Mouse (Mus musculus): ENCODE results near the gene Crot.
"Not testable (repeated sequence)": the region's sequence is repeated elsewhere in the genome, so short reads cannot be mapped to it uniquely, and the experiment has no call there.

The Crot gene

DNA sequence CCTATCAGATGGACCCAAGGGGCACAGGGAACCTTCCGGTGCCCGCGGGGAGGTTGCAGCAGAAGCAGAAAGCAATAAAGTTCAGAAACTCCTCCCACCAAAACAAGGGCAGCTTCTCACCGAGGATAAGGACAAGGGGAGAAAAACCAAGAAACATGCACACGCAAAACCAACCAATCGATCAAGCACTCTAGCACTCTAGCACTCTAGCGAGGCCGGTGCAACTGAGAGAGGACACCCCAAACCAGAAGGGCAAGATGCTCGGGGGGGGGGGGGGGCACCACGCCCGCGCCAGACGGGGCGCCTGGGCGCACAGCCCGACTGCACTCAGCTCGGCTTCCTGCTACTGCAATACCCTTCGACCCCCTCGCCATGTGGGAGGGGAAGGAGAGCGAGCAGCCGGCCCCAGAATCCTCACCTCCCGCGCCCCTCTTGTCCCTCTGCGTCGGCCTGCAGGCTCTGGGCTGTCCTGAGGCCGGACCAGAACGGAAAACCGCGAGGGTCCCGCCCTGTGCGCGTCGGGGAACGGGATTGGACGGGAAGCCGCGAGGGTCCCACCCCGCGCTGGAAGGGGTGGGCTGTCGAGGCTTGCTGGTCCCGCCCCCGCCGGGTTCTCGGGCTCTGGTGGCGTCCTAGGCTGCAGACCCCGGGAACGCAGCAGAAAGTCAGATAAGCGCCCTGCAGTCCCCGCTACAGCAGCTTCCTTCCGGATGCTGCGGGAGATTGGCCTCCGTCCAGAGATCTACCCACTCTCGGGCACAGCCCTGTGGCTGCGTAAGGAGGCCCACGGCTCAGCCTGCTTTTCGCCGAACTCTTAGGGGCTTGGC, at the start of gene Crot:
TSS of gene Crot (minus strand) at position 639 of the 827 bp plus-strand sequence.
- DNase-seq = peak; percentile 92 to 95

DNA sequence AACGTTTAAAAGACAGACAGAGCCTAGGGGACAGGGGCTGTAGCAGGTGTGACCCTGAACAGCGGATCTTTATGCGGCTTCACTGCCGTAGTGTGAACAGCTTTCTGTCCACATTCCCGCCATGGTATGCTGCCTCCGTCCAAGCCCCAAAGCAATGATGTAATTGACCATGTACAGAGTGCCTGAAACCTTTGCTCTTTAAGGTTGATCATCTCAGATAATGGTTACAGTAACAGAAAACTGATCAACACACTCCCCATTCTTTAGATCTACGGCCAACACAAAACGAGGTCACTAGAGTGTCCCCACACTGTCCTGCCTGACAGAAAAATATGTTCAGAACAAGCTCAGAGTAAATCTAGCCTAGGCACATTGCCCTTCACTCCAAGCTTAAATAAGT, 48.8 kb upstream of the Crot start:
- DNase-seq = no peak

DNA sequence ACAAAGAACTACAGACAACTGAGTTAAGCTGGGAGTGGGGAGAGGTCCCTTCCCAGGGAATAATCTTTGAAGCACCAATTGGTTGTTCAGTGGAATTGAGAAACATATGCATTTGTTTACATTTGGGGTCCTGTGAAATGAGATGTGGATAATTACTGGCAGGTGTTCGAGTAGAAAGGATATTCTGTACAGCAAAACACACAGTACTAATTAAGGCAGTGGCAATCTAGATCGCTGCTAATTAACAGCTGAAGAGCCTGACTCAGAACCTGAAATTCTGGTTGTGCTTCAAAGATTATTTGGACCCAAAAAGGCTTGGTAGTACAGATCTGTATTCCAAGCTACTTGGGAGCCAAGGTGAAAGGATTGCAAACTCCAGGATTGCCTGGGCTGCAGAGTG, 47.7 kb upstream of the Crot start:
- no peak for DNase-seq

DNA sequence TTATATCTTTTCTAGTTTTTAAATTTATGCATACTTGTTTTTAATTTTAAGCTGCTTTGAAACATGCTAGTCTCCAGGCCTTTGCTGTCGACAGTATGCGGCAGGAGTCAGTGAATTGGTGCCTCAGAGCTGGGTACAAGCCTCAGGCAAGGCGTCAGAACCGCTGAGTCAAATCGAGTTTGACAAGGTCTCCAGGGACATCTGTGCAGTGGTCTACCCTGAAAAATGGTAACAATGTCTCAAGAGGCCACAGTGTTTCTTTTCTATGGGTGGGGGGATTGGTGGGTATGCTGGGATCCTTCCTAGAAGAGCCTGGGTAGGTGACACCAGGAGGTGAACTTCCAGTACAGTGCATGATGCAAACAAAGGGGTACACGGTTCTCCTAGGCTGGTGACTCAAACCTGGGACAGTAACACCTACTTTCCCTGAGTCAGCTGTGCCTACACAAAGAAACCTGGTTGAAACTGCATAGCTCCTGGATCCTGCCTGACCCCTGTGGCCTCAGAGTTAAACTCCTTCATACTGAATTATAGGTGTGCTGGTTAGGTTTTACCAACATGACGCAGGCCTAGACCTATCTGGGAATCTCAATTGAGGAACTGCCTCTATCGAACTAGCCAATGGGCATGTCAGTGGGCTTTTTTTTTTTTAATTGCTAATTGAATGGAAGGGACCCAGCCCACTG, 46.6 kb upstream of the Crot start:
- no peak for DNase-seq

DNA sequence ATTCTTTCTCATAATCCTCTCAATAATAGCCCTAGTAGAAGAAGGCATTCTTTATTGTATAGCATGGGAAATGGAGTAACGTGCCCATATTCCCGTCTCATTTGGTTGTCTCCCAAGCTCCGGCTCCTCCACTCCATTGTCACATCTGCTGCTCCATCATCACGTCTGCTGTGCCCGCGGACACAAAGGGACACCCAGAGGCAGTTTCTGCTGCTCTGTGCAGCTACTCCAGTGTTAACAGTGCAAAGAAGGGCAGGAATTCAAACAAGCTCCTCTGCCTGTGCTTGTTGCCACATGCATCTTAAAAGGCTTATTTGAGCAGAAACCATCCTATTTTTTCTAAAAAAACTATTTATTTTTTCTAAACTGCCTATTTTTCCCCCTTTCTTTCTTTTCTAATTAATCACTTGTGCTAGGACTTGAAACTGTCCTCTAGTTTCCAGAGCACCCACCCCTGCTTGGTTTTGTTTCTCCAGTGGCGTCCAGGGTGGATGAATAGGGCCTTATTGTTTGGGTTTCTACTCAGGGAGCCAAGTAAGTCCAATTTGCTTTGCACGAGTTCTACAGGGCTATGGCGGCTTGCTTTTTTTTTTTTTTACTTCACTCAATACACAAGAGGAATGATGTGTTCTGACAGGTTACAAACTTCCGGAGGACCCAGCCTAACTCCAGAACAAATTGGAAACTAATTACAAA, 45.7 kb upstream of the Crot start:
- no peak for DNase-seq

DNA sequence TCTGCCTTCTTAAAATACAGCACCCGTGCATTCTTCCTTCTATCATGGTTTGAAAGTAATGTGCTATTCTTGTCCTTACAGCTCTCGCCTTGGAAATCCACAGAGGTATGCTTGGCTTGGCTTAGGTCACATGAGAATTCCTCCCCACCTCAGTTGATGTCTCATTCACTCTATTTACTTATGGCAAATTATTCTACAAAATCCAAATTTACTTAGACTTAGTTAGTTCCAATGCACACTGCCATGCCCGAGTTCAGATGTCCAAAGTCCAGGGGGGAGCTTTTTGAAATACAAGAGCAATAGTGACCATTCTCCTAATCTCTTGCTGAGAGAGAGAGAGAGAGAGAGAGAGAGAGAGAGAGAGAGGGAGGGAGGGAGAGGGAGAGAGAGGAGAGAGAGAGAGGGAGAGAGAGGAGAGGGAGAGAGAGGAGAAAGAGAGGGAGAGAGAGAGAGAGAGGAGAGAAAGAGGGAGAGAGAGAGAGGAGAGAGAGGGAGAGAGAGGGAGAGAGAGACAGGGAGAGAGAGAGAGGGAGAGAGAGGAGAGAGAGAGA, 43.6 kb upstream of the Crot start:
- no peak for DNase-seq

DNA sequence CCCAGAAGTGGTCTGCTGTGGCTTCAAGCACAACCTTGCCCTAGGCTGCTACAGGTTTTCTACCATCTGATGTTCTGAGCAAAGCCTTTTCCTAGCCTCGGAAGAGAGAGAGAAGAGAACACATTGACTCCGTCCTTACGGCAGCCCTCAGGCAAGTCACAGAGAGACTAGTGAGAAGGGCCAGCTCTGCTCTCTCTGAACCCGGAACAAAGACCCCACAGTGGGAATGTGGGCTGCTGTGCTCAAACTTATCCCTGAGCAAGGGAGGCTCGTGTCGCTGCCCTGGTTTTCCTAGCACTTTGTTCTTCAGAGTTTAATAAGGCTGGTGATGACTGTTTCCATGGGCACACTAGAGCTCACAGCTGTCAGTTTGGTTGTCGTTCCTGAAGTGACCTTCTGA, 42.9 kb upstream of the Crot start:
- no peak for DNase-seq

DNA sequence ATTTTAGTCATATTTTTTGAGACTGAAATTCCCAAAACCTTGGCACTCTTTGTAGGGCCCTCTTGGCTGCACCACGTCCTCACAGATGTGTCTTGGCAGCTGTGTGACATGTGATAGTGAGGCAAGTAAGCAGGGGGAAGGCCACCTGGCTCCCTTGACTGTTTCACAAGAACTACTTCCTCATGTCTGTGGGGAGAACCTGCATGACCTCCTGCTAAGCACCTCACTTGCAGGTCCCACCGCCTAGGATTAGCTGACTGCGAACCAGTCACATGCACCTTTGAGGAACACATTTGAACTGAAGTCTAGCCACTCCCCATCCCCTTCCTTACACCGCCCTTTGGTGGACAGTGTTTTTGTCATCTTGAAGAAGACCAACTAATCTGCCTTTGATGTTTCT, 40.2 kb upstream of the Crot start:
- no peak for DNase-seq

DNA sequence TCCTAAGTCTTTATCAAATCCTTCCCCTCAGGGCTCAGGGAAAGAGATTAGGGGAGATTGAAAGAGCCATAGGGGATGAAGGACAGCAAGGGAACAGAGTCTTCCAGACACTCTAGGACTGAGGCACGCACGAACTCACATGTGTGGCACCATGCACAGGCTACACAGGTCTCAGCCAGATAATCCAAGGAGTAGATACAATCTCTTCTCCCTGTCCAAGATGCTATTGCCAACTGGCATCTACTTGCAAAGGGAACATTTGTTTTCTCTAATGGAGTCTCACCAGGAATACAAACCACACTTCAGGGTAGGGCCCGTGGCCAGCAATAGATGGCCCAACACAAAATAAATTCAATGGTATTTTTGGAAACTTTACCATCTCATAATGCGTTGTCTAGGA, 38.3 kb upstream of the Crot start:
- peak in 1 of 2 experiments; percentile 22 for DNase-seq

DNA sequence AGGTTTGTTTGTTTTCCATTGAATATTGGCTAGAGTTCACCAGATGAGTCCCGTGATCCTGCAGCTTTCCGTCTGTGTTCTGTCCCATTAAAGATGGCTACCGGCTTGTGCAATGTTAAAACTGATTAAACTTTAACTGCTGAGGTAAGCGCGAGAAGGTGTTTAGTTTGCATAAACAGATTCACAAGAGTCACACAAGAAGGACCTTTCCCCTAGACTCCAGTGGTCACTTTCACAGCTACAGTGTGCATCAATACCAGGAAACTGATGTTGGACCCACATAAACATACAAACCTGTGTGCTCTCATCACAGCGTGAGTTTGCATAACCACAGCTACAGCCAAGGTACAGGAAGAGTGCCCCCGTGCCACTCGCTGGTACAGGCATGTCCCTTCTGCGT, 37.4 kb upstream of the Crot start:
- DNase-seq = no peak

DNA sequence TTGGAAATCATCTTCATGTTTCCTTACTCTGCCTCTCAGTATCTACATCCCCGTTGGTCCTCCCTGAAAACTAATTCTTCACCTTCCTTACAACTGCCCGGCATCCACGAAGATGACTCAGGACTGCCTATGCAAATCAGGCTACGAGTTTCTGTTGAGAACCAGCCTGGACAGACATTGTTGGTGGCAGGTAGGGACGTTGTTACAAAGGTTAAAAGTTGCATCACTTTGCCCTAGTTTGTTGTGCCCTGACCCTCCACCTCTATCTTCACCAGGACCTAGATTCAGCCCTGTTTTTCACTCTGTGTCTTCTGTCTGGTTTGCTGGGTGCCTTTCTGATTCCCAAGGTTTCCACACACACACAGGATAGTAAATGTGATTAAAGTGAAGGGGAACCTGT, 36.7 kb upstream of the Crot start:
- no peak for DNase-seq

DNA sequence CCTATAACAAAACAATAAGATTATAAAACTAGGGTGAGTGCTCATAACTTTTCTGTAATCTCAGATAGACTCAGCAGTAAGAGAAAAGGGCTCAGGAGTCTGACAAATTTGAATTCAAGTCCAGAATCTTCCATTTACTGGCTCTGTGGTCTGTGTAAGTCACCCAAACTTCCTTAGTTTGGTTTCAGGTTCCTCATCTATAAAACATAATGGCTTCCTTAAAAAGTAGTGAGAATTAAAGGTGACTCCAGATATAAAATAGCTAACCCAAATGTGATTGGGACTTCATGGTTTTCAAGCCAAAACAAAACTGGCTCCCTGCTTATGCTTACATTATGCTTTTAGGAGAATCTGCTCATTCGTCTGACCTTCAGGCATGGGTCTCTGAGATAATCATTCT, 35.5 kb upstream of the Crot start:
- DNase-seq = no peak

DNA sequence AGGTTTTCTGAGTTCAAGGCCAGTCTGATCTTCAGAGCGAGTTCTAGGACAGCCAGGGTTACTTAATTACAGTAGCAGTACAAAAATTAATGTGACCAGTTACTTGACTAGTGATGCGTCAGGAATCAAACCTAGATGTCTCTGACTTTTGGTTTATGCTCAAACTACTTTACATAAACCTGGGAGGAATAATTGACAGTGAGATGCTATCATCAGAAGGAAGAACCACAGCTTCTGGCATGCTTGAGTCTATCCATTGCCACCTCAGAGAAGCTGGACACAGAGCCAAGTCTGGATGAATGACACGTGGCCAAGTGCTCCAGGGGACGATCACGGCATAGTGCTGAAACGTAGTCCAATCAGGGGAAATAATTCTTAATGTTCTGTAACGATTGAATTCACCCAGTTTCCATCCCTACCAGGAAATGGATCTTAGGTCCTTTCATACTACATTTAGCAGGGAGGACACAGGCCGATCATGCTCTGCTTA, 35.0 kb upstream of the Crot start:
- DNase-seq = peak in 1 of 2 experiments; percentile 31

DNA sequence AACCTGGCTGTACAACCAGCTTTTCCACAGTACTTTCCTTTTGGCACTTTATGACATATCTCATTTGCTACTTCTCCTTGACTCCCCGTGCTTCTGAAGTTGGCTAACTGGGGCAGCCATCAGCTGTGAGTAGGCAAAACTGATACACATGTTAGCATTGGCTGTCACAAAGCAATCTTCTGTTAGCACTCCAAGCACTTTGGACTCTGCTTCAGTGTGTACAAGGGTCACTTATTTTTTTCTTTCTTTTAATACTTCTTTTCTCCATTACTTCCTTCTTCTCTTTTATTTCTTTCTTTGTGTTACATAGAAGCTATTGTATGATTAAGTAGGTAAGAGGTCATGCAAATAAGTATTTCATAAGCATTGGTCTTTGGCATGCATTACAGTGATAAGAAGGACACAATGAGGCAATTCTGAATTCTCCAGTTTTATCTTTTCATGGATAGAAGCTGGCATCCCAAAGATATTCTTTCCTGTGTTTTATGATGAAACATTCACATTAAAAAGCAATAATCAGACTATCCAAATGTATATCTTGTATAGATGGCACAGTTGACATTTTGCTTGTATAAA, 31.2 kb upstream of the Crot start:
- no peak for DNase-seq

DNA sequence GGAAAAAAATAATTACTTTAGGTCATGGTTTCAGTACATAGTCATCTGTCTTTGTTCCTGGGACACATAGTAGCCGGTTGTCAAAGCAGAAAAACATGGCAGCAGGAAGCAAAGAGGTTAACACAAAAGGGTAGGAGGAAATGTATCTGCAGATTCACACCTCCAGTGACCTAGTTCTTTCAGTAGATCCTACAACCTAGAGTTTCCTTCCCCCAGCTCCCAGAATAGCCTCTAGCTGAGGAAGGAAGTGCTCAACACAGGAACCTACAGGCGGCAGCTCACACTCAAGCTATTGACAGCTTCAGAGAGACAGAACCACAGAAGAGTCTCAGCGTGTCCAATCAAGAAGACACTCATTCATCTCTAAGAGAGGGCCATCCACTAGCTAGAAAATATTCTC, 18.2 kb upstream of the Crot start:
- DNase-seq = no peak

DNA sequence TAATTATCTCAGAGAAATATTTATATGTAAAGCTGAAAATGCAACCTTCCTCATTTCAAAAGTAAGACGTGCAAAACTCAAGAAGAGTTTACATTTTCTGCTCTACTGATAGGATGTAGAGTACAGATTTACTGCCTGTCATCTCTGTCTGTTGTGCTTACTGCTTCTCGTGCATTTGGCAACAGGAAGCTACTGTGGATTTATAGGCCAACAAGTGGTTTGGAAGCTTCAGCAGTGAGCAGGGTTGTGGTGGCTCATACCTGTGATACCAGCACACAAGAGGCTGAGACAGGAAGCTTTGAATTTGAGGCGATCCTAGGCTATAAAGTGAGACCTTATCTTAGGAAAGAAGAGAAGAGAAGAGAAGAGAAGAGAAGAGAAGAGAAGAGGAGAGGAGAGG, 17.6 kb upstream of the Crot start:
- no peak for DNase-seq

DNA sequence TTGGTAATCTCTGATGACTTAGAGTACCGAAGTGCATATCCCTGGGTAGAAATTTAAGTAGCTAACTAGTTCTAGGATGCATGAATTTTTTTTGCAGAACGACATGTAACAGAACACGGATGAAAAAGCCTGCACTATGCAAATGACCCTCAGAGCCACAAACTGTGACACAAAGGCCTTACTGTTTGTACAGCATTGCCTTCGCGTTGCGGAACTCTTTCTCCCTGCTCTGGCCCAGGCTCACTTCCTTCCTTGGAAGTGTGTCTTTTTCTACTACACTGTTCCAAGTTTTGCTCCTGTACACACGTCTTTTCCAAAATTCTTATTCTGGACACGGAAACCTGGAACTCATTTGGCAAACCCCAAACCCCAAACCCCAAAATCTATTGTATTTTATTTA, 14.2 kb upstream of the Crot start:
- no peak for DNase-seq

DNA sequence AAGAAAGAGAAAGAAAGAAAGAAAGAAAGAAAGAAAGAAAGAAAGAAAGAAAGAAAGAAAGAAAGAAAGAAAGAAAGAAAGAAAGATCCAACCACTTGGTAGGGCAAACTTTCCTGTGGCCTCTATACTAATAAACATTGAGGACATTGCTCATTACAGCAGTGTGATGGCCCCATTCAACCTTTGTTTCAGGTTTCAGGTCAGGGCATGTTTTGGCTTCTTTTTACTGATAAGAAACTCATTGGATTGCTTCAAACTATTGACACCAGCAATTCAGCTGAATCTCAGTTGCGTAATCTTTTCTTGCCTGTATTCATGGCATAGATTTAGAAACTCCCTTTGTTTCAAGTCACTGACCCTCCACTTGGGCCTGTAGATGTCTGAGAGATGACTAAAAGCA, 13.0 kb upstream of the Crot start:
- DNase-seq = no peak

DNA sequence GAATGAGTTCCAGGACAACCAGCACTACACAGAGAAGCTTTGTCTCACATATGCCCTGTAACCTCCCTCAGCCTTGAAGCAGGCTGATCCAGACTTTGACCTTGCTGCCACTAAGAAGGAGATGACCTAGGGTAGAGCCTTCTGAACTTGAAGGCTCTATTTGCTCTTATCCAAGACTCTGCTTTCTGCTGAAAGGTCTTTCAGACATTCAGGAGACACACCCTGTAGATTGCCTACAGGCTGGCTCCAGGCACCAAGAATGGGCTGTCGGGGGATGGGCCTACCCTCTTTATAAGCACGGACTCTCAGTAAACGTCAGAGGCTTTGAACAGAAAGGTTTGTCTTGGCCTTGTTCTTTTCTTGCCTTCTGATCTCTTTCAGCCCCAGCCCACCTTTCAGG, 9.5 kb upstream of the Crot start:
- not testable (repeated sequence) for DNase-seq

DNA sequence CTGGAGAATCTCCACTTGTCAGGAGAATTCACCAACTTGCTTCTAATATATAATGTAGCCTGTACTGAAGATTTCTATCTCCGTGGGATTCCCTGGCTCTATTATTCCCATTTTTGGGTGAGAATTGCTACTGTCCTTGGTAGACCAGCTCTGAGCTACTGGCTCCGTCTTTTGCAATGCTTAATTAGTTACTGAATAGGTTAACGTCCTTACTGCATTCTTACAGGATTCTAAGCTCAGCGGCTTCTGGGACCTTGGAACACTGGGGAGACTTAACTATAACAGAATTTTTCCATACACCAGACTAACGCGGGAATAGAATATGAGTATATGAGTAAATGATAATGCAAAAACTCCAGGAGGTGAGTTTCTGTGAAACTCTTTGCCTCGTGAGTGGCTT, 2.9 kb upstream of the Crot start:
- DNase-seq = not testable (repeated sequence)

DNA sequence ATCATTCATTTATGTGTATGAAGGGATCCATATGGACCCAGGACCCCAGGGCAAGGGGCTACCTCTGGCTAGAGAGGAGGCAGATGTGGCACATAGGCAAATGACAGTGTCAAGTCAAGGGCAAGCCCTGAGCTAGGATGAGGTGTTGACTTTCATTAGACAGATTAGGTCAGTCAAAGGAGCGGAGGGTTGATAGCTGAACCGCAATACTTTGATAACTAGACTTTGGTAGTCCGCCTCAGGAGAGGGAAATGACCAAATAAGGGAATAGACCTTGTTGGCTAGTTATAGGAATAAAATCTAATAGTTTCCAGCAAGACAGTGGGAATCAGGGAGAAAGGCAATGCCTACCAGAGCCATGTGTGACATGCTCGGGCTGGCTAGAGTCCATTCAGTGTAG, 2.0 kb upstream of the Crot start:
- DNase-seq = no peak

DNA sequence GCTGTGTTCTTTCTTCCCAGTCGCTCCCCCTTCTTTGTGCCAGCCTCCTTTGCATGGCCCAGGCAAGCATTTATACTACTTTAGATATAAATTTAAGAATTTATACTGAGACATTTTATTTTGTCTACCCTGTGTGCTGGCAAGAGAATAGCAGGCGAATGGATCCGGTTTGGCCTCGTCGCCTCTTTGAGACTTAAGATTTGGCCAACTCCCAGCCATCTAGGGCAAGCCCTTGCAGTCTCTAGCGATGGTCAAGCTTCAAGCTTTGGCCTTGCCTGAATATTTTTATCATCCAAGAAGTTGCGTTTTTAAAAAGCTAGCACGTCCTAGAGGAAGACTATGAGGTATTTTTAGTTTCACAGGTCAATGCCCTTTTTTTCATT, 380 bp upstream of the Crot start:
- DNase-seq = no peak

All from cerebellum, postnatal 25 days (tissue).